Mouse (Mus musculus) lung, adult 18-20 months (tissue): ENCODE results near the gene Rps6kc1.

Source experiments
- DNase-seq, 2 experiments: peaks; one replicate each; pipeline ENCODE4 v3.0.0; 2022; ENCODE audit warnings: mixed read lengths in 2 of 2

Rps6kc1 gene

DNA sequence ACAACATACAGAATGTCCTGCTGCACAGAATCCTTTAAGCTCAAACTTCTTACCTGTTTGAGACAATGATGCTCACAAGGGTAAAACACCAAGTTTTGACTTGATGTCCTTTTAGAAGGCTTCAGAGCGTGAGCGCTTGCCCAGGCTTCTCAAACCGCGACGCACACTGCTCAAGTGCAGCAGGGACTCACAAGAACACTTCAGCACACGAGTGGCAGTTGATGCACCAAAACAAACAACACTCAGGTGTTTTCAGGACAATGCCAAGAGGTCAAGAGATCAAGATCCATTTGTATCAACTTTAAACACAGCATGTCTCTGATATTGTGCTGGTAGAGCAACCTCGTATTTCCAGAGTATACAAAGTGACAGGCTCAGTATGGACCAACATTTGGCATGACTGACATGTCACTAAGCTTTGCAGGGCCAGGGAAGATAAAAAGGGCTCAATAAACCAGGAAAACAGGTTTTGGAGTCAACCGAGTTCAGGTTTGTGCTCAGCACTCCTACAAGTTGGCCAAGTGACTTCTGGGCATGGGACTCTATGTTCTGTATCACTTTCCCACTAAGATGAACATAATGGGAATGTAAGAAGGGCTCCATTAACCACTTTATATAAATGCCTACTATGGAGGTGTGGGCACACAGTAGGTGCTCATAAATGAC is 78.5 kb downstream of the Rps6kc1 start:
- peak; percentile 44 to 61 for DNase-seq

GRCm38 (mm10) chr1:190831839-190832497 is 79.6 kb downstream of the Rps6kc1 start:
- peak; percentile 14 to 53 for DNase-seq

DNA sequence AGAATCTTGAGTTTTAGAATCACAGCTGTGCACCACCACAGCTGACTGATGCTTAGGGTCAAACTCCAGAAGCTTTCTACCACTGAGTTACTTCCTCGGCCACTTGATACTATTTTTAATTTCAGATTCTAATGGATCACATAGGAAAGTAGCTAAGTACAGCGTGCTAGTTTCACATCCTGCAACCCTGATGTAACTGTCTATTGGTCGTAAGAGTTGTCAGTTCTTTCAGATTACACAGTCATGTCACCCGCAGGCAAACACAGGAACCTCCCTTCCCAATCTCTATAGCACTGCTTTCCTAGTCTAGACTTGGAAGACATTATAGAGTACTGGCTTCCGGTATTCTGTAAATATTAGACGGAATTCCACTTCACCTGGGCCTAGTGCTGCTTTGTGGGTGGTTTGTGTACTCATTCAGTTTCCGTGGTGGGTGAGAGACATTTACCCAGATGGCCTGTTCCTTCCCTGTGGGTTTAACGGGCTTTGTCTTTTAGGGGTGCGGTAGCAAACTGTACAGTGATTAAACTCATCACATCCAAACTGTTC is 85.0 kb downstream of the Rps6kc1 start:
- DNase-seq = peak in 1 of 2 experiments; percentile 9

GRCm38 (mm10) chr1:190823745-190824144 is 87.8 kb downstream of the Rps6kc1 start:
- DNase-seq = no peak

DNA sequence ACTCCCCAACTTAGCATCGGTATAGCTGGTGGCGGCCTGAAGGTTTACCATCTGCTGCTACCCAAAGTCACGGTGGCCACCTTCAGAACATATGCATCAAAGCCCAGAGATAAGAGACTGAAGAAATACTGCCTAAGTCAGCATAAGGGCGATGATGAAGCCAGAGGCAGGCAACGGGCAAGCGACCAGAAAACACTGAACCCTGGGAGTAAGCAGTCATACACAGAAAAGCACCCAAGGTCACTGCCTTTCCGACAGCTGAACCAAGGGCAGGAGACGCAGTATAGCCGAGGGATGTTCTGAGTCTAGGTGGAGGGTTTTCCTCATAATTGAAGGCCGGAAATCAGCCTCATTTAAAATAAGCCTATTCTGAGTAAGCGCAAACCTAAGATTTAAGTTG is 95.4 kb downstream of the Rps6kc1 start:
- DNase-seq = no peak

- DNase-seq = no peak
Observed at GRCm38 (mm10) chr1:190810408-190810807, 101.2 kb downstream of the Rps6kc1 start.

- no peak for DNase-seq
Observed at GRCm38 (mm10) chr1:190808766-190809221, 102.8 kb downstream of the Rps6kc1 start.

- no peak for DNase-seq
Observed at GRCm38 (mm10) chr1:190806817-190807216, 104.8 kb downstream of the Rps6kc1 start.

DNA sequence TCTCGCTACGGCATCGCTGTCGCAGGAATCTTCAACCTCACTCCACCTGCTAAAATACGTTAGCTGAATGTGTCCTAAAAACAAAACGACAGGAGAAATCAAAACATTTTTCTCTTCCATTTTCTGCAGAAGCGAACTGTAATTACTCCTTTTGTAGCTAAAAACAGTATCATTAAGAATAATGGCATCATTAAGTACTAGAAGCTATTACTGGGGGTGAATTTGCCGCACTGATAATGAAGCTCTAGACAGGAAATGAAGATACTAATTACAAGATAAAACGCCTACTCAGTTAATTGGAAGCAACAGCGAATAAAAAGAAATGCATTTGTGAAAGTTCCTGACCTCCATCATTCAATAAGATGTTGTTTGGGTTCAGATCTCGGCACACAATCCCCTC is 112.9 kb downstream of the Rps6kc1 start:
- DNase-seq = no peak

GRCm38 (mm10) chr1:190797483-190798058 is 114.0 kb downstream of the Rps6kc1 start:
- DNase-seq = no peak

DNA sequence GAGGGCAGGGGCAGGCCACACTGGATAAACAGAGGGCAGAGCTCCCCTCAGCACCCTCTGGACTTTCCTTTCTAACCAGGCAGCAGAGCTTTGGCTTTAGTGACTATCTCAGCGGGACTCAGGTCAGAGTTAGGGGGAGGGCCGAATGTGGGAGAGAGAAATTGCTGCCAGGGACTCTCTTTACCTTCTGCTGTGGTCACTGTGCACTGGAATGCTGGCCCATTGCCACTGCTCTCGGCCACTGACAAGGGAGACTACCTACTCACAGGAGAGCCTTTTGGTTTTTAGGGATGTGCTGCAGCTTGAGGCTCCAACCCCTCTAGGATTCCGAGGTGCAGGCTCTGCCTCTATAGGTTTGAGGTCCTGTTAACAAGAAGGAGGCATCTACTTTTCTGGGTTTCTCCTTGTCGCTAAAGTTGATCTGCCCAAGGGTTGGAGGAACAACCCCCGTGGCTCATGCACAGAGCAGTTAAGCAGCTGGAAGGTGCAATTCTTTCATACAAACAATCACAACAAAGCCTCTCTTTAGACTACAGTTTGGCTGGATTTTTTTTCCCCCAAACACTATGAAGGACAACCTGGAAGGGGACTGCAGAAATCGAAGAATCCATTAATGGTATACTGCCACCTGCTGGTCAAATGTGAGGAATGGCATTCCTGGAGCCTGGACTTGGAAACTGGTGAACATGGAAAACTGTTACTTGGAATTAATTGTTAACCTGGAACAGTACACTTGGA is 114.7 kb downstream of the Rps6kc1 start:
- peak in 1 of 2 experiments; percentile 16 for DNase-seq

DNA sequence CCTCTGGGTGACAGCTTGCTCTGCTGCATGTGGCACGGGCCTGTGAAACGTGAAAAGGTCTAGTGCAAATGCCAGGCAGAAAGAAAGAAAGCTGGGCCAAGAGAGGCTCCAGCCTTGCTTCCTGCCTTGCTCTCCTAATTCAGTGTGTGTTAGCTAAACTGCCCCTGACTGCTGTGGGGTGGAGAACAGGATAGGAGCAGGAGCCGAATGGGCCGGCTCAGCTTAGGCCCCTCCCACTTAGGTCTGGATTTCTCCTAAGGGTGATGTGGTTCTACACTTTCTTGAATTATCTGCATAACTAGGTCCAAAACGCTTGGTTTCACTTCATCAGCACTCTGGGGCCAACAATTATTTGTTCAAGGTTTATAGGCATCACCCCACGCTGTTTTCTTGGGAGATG is 119.9 kb downstream of the Rps6kc1 start:
- no peak for DNase-seq

- DNase-seq = no peak
Observed at GRCm38 (mm10) chr1:190790720-190791119, 120.8 kb downstream of the Rps6kc1 start.

DNA sequence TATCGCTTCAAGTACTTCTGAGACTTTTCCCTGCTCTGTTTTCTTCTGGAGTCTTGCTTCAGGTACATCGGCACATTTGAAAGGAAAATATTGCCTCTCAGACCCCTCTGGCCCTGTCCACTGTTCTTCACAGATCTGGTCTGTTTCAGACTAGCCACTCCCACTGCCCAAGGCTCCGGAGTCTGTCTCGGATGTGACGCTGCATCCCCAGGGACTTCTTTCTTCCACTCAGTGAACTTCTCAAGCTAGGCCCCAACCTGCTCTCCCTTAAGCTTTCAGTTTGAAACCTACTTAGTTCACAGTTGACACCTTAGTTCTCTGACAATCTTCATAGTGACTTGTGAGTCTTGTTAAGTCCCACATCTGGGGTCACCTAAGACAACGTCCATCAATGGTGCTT is 133.9 kb downstream of the Rps6kc1 start:
- no peak for DNase-seq

GRCm38 (mm10) chr1:190776260-190776659 is 135.3 kb downstream of the Rps6kc1 start:
- DNase-seq = no peak

DNA sequence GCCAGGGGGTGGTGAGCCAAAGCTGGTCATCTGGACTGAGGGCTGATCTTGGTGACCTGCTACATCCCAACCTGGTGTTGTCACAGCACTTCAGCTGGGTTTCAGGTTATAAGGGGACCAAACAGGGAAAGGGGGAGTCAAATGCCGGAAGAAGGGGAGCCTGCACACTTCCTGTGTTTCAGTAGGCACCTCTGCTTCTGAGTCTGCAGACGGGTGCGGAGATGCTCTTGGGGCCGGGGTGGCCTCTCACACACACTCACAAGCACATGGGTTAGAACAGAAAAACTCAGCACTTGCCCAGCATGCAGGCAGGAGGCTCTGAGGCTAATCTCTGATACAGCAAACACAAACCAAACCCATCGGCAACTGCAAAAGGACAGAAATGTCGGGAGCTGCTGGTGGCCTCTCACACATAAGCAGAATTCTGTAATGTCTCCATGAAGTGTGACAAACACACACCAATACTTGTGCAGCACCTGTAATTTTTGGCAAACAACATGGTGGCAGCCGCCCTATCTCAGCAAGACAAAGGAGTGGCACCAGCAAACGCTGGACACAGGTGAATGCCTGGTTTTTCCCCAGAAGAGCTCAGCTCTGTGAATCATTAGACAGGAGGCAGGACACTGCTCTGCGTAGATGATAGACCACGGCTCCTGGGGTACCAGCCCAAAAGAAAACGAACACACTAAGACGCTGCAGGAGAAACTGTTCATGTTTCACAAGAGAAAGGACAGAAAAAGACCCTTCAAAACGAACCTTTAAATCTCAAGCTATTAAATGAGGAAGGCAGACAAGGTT is 139.3 kb downstream of the Rps6kc1 start:
- DNase-seq = no peak

DNA sequence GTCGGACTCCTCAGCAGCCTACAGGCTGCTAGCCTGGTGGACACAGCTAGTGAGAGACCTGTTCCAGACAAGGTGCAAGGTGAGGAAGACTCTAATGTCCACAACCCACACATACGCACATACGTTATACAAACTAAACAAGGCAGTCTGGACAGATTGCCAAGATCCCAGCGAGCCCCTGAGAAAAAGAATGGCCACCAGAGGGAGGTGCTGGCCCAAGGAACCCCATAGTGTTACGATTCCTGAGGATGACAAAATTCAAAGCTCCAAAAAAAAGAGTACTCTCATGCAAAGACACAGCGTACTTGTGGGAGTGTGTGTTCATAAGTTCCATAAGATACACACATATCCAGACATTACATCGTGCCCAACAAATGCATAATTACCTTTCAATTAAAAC is 141.8 kb downstream of the Rps6kc1 start:
- no peak for DNase-seq

- no peak for DNase-seq
Observed at GRCm38 (mm10) chr1:190768307-190768706, 143.3 kb downstream of the Rps6kc1 start.

DNA sequence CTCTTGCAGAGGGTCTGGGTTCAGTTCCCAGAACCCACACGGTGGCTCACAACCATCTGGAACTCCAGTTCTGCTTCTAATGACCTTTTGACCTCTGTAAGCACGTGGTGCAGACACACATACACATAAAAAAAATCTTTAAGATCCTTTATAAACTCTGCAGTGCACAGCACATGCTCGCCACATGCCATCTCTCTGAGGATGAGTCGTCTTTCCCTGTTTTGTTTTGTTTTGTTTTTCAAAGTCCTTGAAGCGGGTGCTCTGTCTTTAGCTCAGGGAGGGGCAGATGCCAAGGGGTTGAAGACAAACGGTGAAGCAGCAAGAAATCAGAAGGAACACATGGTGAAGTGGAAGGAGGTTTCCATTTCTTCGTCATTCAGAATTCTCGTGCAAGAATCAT is 143.9 kb downstream of the Rps6kc1 start:
- DNase-seq = no peak

GRCm38 (mm10) chr1:190766800-190767199 is 144.8 kb downstream of the Rps6kc1 start:
- DNase-seq = no peak

DNA sequence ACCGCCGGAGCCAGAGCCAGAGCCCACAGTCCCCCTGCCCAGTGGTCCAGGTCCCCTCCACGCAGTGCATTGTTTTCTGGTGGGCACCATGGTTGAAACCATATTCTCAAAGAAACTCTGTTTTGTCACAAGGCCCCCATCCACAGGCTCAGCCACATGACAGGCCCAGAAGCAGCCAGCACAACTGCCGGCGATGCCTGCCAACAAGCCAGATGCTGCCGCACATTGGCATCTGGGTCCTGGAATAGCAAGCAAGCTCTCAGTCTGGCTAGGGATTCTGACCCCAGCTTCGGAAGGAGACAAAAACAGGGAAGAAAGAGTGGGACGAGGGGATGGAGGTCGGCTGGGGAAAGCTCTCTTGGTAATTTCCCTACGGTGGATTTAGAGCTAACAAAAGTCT is 147.8 kb downstream of the Rps6kc1 start:
- DNase-seq = no peak

- DNase-seq = no peak
Observed at GRCm38 (mm10) chr1:190761786-190762185, 149.8 kb downstream of the Rps6kc1 start.
